Mouse (Mus musculus) bone marrow macrophage, adult 2 months (primary cell): ENCODE measurements around the gene Wdfy1.

Source experiments
- CTCF ChIP-seq: IDR thresholded peaks from 2 replicates; pipeline ENCODE4 v1.5.1; 2012; ENCODE audit warnings: low read depth, mild to moderate bottlenecking, low read length, moderate library complexity
- POLR2A ChIP-seq: IDR thresholded peaks from 2 replicates; pipeline ENCODE4 v1.6.1; 2012; ENCODE audit warnings: mild to moderate bottlenecking, low read depth, low read length, borderline replicate concordance

DNA sequence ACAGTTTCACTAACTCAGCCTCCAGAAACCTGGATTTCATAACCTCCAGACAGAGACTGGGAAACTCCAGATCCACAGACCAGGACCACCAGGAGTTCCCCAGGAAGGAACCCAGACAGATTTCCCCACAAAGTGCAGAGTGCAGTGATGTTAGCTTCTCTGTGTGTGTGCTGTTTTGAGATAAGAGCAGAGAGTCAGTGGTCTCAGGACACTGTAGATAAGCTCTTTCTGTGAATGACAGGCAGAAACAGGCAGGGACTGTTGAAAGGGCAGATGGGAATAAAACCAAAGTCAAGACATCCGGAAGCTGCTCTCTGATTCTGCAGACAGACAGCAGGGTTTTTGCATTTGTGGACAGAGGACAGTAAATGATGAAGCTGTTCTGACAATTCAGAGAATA is 88.7 kb downstream of the Wdfy1 start:
- no peak for TF ChIP-seq POLR2A
- TF ChIP-seq CTCF: no peak
